Mouse (Mus musculus) granulocyte monocyte progenitor cell, adult 5-6 weeks (primary cell): Measurements from ENCODE around the gene Bsg. TPM values are rescaled to one million over a fixed set of nuclear protein-coding genes. Genes with fewer than 3 reads are reported as not detected.

Experiments used
- ATAC-seq: replicated peaks from 2 replicates; pipeline ENCODE4 v1.8.0; 2016; ENCODE audit warnings: mild to moderate bottlenecking, moderate TSS enrichment, inconsistent platforms; ENCODE audit not compliant: poor library complexity, severe bottlenecking
- total RNA-seq, 2 experiments: library from RNA; stranded (forward) in 1 of 2; stranded (reverse) in 1 of 2; fragments of 200-712, 200-1000 nt in 1 of 2; fragments of >200 nt in 1 of 2; fragmentation: Nextera tagmentation in 1 of 2; gene quantifications; 2 replicates each; pipeline ENCODE4 v1.2.3; 2014 to 2017

The Bsg gene
- total RNA-seq, 2 experiments from 2014 or later: 253 to 345 TPM

- peak; percentile 82 for ATAC-seq
Measured at GRCm38 (mm10) chr10:79726090-79726489, 21.8 kb downstream of the Bsg start.

- ATAC-seq: 0 out of 2 replicates have a peak, but pooled peaks have one; percentile 9
Measured at GRCm38 (mm10) chr10:79728323-79729249, 24.3 kb downstream of the Bsg start.

- no peak for ATAC-seq
Measured at GRCm38 (mm10) chr10:79729357-79729965, 25.2 kb downstream of the Bsg start.

DNA sequence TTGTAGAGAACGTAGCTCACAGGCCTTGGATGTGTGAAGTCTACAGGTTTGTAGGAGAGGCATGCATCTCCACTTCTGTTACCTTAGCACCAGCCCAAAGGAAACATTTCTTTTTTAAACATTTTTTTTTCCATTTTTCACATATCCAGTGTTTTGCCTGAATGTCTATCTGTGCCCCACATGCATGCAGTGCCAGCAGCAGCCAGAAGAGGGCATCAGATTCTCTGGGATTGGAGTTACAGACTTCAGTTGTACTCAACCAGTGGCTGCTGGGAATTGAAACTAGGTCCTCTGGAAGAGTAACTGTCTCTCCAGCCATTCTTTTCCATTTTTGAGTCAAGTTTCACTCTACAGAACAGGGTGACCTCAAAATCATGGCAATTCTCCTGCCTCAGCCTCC lies 28.2 kb downstream of the Bsg start:
- ATAC-seq: no peak

DNA sequence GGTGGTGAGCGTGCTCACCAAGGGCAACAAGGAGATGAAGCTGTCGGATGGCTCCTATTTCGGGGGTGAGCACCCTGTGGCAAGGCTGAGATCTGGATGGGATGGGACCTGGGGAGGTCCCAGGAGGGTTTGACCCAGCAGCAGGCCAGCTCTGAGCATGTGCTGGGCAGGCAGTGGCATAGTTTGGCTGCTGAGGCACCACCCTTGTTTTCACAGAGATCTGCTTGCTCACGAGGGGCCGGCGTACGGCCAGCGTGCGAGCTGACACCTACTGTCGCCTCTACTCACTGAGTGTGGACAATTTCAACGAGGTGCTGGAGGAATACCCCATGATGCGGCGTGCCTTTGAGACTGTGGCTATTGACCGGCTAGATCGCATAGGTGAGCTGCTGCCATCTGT lies 29.6 kb downstream of the Bsg start:
- no peak for ATAC-seq

DNA sequence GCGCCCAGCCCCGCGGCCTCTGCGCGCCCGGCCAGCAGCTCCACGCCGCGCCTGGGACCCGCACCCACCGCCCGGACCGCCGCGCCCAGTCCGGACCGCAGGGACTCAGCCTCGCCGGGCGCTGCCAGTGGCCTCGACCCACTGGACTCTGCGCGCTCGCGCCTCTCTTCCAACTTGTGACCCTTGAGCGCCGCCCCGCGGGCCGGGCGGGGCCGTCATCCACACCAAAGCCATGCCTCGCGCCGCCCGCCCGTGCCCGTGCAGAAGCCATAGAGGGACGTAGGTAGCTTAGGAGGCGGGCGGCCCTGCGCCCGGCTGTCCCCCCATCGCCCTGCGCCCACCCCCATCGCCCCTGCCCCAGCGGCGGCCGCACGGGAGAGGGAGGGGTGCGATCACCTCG lies 31.1 kb downstream of the Bsg start:
- ATAC-seq: no peak

- no peak for ATAC-seq
Measured at GRCm38 (mm10) chr10:79736706-79737105, 32.4 kb downstream of the Bsg start.

GRCm38 (mm10) chr10:79738259-79738658 lies 34.0 kb downstream of the Bsg start:
- ATAC-seq: peak; percentile 62

DNA sequence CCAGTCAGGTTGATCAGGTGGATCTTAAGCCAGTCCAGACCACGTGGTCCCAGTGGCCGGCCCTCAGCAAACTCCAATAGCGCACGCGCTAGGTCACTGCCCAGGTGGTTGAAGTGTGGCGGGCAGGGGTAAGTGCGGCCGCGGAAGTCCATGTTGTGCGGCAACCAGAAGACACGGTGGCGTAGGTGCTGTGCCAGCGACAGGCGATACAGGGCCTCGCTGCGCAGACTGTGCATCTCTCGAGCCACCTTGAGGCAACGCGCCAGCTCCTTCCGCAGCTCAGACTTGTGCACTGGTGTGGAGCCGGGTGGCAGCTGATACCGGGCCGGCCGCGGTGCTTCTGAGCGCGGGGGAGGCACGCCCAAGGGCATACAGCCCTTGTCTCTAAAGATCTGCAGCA lies 34.9 kb downstream of the Bsg start:
- no peak for ATAC-seq

- no peak for ATAC-seq
Measured at GRCm38 (mm10) chr10:79740863-79741262, 36.6 kb downstream of the Bsg start.

DNA sequence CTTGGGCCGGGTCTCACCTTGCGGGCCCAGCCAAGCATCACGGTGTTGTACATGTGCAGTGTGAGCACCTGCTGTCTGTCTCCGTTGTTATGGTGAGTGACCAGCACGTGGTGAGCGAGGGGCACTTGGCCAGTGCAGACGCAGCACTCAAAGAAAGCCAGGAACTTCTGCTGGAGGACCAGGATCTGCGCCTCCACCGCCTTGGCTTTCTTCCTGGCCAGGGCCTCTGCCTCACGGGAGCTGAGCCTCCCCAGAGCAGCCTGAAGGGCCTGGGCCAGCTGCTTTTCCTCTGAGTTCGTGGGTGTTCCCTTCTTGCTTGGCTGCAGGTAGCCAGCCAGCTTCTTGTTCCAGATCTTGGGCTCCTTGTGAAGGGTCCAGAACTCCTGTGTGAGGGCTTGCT lies 38.9 kb downstream of the Bsg start:
- ATAC-seq: no peak

GRCm38 (mm10) chr10:79743650-79744365 lies 39.5 kb downstream of the Bsg start:
- ATAC-seq: no peak

DNA sequence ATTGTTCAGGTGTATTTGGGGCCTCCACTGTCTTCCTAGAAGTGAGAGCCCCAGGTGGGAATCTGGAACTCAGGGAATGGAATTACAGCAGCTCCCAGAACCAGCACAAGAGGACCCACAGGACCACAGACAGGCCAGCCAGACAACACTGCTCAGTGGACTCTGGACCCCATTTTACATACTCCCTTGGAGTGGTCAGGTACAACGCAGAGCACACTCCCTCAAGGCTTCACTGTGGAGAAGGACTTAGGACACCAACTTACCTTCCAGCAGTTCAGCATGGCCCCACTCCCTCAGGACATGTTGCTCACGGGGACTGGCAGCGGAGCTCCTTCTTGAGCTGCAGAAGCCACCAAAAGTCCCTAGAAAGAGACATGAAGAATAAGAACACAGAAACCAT lies 41.1 kb downstream of the Bsg start:
- ATAC-seq: no peak

- ATAC-seq: peak; percentile 96
Measured at GRCm38 (mm10) chr10:79745898-79746773, 41.8 kb downstream of the Bsg start, which contains the start of gene Polrmt. Polrmt (minus strand) TSS chr10:79746581.

- peak; percentile 49 for ATAC-seq
Measured at GRCm38 (mm10) chr10:79746774-79747151, 42.5 kb downstream of the Bsg start.

DNA sequence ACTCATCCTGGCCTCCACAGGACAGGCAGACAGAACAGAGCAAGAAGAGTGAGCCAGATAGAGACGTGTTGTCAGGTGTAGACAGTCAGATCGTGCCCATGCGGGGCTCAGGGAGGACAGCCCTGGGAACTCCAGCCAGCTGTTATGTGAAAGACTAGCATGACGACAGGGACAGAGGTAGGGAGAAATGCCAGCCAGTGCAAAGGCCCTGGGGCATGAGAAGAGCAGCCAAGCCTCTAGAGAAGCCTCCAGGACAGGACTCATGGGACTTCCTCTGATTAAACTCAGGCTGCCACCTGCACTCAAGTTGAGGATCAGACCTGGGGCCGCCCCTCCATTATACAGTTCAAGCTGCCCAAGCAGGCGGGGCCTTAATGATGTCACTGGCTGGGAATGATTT lies 44.2 kb downstream of the Bsg start:
- no peak for ATAC-seq

DNA sequence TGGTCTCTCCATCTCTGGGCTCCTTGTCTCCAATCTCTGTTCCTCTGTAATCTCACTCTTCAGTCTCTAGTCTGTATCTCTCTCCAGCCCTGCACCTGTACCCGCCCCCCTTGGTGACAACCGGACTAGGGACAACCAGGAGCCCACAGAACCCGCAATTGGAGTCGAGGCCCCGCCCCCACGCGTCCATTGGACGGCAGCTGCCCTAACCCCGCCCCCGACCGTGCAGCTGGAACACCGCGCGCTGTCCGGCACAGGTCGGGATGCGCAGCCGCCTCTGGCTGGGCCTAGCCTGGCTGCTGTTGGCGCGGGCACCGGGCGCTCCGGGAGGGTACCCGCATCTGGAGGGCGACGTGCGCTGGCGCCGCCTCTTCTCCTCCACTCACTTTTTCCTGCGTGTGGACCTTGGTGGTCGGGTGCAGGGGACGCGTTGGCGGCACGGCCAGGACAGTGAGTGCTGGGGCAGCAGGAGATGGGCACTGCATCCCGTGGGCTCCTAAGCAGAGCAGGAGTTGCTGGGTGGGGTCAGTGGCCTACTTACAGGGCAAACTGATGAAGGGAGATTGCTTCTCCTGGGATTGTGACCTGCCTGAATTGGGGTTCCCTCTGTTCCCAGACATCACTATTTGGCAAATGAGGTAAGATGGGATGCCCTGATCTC lies 50.7 kb downstream of the Bsg start, which contains the start of gene Fgf22:
TSS of gene Fgf22 (plus strand) at position 221 of the 661 bp plus-strand sequence.
- peak; percentile 86 for ATAC-seq

- no peak for ATAC-seq
Measured at GRCm38 (mm10) chr10:79755854-79756253, 51.6 kb downstream of the Bsg start.

- no peak for ATAC-seq
Measured at GRCm38 (mm10) chr10:79756660-79757059, 52.4 kb downstream of the Bsg start.
